Mouse (Mus musculus) frontal cortex, adult 2 months (tissue): ENCODE data around the gene Me3. TPM values are rescaled to one million over a fixed set of nuclear protein-coding genes. Genes with fewer than 3 reads are reported as not detected.
A peak's percentile ranks its signal among the peaks of the same experiment; 100 is the strongest.

Experiments used
- DNase-seq, 2 experiments: peaks; one replicate each; pipeline ENCODE4 v3.0.0; 2022; ENCODE audit warnings: low spot score in 1 of 2; ENCODE audit errors: extremely low spot score in 1 of 2
- polyA plus RNA-seq: library from polyadenylated mRNA; depleted of rRNA; stranded (reverse); fragments of >200 nt; gene quantifications from 2 replicates; pipeline ENCODE4 v1.2.3, GENCODE M21; 2012

Gene Me3
- polyA plus RNA-seq, 1 experiment = 110 TPM

DNA sequence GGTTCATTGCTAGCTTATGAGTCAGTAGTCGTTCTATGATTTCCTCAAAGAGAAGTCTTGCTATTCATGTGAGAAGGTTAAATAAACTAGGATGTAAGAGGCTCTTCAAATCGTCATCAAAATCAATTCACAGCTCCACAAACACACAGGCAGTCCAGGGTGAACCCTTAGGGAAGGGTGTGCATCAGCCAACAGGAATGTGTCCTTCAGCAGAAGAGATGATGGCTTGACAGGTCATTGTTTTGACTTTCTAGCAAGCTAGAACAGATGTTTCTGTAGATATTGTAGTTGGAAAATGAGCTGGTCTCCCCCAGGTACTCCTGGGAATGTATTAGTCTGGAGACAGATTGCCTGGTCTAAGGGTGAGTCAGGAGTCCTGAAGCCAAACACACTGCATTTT is 177.2 kb downstream of the Me3 start:
- no peak for DNase-seq

DNA sequence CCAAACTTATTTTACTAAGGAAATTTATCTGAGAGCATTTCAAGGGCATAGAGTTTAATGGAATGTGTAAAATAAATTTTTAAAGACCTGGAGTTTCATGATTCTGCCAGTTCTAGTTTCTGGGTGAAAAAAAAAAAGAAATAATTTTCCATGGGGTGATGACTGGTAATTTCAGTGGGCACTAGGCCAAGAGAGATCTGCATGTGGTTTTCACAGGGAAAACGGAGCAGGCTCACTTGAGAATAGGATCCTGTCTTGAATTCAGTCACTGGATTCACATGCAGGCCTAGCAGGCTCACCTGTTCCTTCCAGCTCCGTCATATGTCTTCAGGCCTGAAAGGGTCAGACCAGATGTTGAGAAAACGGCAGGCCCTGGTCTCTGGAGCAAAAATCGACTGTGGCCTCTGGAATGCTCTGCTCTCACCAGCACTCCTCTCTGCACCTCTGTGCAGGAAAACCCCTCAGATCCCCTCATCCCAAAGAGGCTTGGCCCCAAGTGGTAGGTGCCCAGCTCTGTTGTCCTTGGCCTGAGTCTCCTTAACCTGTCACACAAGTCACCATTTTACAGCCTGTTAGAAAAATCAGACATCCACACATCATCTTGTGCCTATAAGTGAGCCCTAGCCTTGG is 196.4 kb downstream of the Me3 start:
- no peak for DNase-seq

DNA sequence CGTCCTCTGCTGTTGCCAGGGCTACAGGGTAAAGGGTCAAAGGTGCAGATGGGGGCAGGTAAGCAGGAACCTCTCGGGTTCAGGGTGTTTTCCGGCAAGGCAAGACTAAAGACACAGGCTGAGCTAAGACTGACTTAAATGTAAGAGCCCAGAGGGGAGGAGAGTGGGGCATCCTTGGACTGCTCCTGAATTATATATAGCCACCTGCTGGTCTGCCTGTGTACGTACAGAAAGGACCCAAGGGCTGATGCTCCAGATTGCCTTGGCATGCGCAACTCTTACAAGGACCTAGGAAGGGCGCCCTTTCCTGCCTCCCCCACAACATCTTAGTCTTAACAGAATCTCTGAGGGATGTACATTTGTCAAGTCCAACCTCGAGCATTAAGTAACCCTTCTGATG is 197.0 kb downstream of the Me3 start:
- peak in 1 of 2 experiments; percentile 24 for DNase-seq

DNA sequence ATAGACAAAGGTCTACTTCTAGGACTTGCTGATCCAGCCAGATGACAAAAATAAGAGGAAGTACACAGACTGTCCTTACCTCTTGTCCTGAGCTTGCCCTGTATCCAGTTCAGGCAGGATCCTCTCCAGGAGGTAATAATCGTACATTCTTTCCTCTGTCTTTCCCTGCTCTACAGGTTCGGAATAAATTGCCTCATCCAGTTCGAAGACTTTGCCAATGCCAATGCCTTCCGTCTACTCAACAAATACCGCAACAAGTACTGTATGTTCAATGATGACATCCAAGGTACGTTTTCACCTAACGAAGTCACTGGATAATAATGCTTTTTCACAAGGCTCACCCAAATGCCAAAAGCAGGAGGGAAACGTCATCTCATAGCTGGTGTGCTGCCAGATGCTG is 201.3 kb downstream of the Me3 start:
- DNase-seq = no peak

DNA sequence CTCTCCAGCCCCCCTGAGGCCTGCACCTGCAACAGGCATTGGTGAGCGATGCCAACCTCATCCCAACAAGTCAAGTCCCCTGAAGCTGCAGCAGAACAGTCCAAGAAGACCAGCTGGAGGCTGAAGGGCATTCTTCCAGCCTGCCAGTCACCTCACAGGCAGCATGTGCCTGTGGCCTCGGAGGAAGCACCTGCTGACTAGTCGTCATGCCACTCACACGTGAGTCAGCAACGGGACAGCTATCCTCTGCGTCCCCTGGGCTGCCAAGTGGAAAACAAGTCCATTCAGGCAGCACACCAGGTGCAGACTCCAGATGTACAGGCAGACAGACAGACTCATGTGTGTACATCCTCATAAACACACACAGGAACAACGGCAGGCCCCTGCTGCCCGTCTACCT is 203.4 kb downstream of the Me3 start:
- no peak for DNase-seq

DNA sequence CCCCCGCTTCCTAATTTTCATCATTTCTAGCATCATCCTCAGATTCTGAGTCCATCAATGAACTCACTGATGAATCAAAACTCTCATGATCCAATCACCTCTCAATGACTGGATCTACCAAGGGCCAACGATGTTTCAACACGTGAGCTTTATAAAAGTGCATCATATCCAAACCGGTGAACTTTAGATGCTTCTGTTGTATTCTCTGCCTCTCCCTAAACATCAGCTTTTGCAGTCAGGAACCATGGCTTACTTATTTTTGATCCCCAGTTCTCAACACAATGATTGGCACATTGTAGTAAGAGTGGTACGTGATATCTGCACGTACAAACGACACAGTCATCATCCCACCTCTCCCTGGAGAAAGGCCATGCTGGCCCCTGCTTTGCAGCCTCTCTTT is 204.5 kb downstream of the Me3 start:
- DNase-seq = no peak

DNA sequence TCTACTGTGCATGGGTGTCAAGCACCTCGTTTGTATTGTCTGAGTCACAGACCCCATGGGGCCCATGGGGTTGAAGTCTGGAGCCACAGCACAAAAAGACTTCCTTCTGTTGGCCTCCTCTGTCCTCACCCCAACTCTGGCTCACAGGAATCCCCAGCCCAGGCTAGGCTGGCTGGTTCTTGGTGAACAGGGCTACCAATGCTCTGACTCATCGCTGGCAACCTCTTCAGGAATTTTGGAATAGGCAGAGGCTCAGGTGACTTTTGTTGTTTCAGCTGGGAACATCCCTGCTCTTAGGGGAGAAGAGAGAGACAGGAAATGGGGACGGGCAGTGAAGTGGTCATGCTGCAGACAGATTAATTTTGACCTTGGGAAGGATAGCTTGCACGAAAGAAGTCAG is 205.6 kb downstream of the Me3 start:
- no peak for DNase-seq

DNA sequence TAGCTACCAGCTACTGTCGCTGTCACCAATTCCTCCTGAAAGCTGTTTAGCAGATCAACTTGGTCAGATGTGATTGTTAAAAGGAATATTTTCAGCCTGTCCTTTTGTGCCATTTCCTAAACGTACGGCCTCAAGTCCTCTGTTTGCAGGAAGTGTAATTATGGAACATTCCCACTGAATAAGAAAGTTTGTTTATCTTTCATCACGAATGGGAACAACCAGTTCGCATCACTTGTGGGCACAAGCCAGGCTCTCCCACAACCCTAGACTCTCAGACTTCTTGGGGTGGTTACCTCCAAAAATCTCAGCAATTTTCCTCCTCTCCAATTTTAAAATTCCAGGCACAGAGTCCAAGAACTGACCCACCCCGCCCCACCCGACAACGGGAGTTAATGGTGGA is 207.5 kb downstream of the Me3 start:
- DNase-seq = no peak

DNA sequence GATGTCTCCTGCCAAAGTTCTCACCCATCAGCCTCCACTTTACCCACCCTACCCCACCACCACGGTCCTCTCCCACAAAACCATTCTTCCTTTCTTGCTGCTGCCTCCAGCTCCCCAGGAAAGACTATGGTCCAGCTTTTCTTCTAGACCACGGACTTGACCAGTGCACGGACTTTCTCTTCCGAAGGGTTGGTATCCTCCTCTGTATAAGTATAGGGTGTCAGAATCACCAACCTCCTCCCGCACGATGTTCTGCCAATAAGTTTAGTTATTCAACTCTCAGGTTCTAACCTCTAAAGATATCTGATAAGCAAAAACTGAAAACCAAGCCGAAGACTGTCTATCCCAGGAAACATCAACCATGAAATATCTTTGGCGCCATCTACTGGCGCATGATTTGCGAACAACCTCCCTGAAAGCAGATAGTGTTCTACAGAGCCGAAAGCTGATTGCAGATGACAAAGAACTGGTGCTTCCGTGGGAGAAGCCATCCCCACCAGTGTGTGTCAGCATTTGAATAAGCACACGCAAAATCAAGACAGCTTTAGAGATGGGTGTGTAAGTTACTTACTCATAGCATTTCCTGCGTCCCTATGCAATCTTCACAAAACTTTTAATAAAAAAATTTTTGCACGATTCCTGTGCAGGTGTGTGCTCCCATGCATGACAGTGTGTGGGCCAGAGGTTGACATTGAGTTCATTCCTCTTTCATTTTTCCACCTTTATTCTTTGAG is 209.6 kb downstream of the Me3 start:
- DNase-seq = peak; percentile 82 to 96

DNA sequence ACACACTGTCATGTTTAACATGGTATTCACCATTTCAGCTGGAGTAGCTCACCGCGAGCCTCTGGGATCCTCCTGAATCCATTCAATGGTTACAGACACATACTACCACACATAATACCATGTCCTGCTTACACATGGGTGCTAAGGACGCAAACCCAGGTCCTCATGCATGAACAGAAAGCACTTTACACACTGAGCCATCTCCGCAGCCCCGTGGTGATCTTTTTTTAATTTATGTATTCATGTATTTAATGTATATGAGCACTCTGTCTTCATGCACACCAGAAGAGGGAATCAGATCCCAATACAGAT is 210.2 kb downstream of the Me3 start:
- no peak for DNase-seq

DNA sequence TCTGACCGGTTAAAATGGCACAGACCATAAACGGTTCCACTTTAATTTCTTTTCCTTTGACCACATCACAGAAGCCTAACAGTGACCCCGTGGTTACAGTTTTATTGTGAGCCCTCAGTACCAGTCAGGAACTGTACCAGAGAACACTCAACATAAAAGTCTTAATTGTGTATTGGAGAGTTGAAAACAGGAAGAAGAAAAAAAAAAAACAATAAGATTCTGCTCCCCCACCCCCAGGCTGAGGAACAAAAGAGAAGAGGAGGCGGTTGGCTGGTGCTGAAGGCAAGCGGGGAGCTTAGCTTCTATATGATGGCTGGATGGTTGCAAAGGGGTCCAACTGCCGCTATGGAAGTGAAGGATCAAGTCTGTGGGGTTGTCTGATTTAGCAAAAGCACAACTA is 210.9 kb downstream of the Me3 start:
- no peak for DNase-seq

DNA sequence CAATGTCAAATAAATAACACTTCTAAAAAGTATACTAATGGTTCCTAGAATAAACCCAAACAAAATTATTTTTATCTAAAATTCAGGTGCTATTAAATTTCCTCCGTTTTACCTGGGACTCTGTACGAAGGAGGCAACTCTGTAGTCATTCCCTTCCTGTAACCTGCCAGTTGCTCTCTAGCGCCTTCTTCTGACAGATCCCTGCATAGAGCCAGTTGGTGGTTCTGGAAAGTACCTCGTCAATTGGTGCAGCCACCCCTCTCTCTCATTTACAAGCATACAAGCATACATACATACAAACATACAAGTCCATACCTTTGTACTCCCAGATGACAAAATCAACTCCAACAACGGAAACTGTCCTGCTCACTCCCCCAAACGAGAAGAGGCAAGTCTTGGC is 211.3 kb downstream of the Me3 start:
- DNase-seq = peak in 1 of 2 experiments; percentile 56

DNA sequence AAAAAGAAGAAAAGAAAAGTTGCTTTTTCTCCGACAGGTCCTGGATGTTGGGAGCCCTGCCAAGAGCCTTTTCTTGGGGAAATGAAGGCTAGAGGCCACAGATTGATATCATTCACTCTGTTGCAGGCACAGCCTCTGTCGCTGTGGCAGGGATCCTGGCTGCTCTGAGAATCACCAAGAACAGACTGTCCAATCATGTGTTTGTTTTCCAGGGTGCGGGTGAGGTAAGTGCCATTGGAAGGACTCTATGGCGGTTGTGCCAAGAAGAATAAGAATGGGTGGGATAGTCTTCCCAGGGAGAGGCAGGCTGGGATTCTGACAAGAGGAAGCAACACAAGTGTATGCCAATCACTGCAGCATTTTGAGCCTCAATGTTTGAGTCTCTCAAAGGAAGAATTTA is 213.5 kb downstream of the Me3 start:
- no peak for DNase-seq

DNA sequence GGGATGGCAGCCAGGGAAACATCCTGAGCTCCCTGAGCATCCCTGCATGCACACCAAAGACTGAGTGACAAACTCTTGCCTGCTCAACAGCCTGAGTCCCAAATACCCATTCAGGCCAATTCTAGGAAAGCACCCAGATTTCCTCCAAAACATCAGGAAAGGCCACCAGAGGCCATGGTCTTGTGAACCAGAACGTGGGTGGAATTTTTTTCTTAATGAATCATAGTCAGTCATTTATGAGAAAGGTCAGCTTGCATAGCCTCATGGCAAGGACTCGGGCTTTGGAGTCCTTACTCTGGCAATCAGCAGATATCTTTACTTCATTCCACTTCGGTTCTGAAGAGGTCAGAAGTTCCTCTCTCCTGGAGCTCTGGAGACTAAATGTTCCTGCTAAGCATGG is 218.3 kb downstream of the Me3 start:
- DNase-seq = no peak

DNA sequence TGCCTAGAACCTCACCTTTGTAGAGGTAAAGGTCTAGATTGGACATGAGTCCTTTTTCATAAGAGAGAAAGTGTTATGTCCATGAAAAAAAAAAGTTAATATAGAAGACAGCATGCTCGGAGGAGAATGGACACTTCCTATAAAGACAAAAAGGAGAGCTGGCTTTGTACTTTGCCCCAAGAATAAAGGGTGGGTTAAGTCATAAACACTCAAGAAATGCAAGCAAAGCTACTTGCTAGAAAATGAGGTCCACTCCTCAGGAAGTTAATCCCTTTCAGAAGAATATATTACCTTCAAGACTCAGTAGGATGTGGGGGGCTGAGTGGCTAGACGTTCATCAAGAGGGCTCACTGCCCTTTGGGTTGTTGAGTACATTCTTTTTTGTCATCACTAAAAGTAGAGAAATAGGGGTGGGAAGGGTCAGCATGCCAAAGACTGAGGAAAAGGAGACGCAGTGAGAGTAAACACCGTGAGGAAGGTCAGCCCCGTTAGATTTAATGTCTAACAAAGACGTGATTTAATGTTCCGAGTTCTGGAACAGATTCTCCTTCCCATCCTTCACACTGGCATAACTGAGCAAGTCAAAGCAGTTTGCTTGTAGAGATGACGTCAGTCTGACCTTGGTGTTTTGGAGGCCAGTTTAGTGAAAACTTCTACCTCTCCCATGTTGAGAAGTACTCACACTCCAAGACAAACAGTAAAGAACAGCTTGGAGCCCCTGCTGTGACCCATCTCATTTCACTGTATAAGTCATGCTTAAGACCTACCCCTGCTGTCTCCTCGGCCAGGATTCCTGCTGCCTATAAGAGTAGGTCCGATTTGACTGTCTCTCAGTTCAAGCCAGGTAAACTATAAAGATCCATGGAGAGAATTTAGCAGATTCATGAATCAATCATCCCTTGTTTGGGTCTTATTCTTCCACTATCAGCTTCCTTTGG is 220.2 kb downstream of the Me3 start:
- no peak for DNase-seq

DNA sequence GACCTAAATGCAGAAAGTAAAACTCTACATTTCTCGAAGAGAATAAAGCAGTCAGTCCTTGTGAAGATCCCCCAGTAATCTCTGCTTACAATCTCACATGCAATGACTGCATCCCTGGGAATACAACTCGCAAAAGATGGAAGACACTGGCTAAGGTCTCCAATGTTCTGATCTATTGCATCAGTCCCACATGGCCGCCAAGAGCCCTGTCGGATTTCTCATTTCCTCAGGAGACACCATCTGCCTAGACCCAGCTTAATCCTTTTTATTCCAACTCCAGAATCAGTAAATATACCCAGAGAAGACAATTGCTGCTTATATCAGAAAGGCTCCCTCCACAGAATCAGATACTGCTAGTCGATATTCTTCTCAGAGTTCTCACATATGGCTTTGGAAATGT is 220.9 kb downstream of the Me3 start:
- DNase-seq = no peak

DNA sequence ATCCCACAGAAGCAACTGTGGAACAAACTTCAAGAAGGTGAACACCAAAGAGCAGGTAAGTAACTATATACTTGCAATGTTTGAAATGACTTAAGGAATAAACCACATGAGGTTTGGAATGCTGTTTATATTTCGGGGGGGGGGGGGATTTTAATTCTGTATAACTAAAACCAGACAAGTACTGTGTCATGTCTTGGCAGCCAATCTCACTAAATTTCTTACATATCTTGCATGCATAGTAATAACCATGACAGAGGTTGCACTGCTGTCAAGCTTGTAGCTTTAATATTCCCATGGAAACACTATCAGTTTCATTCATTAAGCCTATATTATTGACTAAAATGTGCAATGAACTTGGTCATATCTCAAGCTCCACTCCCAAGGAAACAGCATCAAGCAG is 223.0 kb downstream of the Me3 start:
- DNase-seq = no peak

DNA sequence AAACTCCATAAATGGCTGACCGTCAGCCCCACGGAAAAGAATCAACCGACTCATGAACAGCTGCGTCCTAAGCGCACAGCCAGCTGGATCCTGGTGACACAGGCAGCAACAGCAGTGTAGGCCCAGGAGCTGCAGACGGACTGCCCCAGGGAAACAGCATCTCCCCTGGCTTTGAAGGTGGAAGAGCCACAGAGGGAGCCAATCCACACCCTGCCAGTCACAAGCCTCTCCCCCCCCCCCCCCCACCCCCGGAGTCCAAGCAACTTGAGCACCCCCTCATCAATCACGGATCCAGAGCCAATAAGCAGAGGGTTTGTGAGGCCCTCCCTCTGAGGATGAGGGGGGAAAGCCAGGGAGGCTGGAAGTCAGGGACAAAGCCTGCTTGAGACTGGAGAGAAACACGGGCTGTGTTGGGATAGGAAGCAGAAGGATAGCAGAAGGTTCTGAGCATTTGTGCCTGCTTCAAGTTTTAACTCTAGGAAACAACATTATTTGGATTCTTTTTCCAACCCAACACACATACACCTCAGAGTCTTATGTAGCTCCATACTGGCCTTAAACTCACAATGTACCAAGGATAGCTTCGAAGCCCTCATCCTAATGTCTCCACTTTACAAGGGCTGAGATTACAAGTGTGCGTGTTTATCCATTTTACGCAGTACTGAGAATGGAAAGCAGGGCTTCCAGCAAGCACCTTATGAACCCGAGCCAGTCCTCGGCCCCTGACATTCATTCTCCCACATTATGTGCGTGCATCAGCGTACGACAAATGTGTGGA is 224.4 kb downstream of the Me3 start:
- no peak for DNase-seq

DNA sequence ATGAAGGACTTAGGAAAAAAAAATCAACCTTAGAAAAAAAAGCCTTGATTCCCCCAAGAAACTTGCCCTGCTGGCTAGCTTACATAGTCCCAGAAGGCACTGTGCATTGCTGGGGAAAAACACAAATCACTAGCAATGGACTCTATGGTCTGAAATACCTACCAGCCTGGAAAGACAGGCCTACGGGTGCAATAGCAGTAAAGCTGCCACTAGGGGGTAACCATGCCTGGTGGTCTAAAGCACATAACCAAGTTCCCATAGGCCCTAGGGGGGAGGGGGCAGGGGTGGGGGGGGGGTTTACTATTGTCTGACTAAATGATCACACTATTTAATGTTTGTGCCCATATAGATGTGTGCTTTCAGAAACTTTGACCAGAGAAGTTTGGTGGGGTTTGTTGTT is 232.6 kb downstream of the Me3 start:
- no peak for DNase-seq

DNA sequence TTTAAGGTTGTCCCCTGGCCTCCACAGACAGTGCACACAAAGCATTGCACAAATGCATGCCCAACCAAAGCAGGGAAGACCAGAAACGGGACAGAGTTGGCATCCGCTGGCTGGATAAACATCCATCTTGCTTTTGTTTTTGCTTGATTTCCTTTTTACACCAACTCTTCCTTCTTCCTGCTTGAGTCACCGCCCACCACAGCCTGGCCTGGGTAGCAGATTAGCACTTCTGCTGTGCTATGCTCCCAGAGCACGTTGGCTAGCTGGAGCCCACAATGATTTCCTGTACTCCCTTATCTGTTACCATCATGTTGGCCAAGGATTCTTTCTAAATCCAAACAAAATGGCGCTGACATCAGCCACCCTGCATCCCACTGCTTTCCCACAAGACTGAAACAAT is 235.0 kb downstream of the Me3 start:
- no peak for DNase-seq

DNA sequence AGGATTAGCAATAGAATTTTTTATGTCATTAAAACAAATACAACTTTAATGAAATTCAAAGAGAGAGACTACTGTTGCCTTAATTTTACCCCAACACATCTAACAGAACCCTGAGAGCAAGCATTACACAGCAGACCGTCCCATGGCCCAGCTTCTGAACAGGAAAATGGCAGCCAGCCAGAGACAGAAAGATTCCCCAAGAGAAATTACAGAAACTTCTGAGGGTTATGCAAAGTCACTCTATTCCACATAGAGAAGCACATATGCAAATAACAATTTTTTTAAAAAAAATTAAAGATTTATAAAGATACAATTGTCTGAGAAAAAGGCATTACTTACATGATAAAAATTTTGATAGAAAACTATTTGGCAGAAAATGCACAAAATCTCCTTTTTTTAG is 247.5 kb downstream of the Me3 start:
- no peak for DNase-seq
